Mouse (Mus musculus) spleen, postnatal 14 days (tissue): ENCODE data around the gene Lrrc28.
"Not testable (repeated sequence)": the region's sequence is repeated elsewhere in the genome, so short reads cannot be mapped to it uniquely, and the experiment has no call there.

ENCODE experiments used
- DNase-seq, 2 experiments: peaks; one replicate each; pipeline ENCODE4 v3.0.0; 2021 to 2022; ENCODE audit warnings: low spot score in 2 of 2

Gene Lrrc28

DNA sequence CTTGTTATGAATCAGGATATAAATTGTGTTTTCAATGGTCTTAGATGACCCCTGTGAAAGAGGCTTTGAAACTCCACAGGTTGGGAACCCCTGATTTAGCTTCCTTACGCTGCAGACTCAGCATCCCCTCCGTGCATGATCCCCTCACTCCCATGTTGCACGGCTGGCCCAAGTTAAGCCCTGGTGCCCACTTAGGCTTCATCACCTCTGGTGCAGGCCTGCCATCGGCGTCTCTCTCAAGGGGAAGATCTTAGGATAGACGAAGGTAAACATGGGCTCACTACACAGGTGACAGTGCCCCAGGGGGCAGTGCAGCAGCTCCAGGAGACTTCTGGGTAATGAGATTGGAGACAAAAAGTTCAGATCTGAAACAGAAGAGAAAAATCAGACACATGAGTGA is 115.7 kb downstream of the Lrrc28 start:
- DNase-seq, result no peak

DNA sequence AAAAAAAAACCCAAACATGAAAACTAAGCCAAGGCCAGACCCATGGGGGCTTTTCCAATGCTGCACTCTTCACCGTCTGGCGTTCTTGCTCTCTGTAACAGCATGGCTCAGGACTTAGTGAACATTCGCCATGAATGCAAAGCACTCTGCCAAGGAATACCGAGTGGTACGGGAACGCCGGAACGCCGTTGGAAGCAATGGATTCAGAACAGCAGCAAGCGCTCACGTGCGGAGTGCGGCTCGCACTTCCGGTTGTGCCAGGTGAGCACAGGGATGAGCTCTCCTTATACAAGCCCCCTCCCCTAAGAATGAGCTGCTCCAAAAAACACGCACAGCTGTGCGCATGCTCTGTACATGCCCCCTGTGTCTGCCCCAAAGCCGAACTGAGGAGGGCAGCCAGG is 116.2 kb downstream of the Lrrc28 start:
- no peak for DNase-seq

DNA sequence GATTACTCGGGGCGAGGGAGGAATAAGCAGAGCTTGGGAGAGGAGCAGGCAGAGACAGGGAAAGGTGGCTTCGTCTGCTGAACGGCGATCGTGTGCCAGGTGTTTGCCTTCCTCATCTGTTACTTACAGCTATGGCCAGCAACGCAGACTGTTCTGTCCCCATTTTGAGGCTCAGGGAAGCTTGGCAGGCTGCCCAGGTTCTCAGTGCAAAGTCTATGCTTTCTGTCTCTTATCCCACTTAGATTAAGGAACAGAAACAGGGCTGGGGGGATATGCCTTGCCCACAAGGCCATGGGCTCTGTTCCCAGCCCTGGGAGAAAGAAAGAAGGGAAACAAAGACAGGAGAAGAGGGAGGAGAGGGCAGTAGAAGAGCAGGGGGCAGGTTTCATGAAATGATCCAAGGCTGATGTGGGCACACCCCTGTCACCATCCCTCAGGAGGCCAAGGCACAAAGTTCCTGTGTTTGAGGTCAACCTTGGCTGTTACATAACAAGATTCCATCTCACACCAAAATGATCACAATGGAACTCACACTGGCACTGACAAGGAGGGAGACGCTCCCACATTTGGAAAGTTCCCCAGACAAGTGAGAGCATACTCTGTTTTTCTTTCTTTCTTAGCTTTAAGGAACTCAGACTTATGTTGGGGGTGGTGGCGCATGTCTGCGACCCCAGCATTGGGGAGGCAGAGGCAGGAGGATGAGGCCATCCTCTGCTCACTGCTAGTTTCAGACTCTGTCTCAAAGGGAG is 116.8 kb downstream of the Lrrc28 start:
- no peak for DNase-seq

DNA sequence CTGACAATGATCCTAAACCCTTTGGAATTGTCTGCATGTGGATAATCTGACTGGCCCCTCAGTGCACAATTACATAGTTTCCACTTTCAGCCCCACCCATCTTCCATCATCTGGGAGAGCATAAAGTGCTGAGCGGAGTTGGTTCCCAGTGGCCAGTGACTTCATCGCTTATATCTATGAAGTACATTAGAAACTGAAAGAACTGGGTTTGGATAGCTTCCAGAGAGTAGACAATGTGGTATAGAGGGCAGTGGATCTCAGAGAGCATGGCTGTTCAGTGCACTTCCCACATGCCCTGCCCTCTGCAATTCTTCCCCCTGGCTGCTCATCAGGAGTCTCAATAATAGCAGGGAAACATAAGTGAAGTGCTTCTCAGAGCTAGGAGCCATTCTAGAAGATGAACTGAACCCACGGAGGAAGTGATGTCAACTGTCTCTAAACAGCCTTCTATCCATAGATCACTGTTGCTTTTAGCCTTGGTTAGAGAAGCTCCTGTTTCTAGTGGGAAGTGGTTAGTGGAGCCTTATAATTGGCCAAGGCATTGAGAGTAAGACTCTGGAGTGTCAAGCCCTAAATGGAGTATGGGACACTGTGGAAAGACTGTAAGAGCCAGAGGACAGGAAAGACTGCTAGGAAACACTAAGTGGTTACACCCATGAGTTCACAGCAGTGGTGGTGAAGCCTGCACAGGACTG is 119.0 kb downstream of the Lrrc28 start:
- DNase-seq, result no peak

DNA sequence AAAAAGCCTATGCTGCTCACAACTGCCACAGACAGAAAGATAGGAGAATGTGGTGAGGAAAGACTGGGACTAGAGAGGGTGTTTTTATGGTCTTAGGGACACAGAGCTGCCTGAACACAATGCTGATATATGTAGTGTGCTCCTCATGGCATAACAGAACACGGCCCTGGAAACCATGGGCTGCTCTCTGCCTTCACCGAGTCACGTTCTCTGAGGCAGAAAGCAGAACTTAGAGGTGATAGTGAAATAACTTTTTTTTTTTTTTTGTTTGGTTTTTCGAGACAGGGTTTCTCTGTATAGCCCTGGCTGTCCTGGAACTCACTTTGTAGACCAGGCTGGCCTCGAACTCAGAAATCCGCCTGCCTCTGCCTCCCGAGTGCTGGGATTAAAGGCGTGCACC is 121.0 kb downstream of the Lrrc28 start:
- DNase-seq, result not testable (repeated sequence)

DNA sequence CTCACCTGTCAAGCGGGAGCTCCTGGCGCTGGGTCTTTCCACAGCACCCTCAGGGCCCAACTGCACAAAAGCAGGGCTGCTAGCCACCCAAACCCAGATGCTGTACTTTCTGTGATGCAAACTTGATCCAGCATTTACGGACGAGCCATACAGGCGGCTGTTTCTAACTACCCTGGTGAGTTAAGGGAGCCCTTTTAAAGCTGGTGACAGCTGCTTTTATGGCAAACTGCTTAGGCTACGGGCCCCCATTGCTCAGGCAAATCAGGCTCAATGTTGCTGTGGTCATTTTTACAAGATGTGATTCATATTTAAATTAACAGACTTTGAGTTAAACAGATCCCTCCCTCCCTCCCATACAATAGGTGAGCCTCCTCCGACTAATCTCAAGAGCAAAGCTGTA is 121.7 kb downstream of the Lrrc28 start:
- no peak for DNase-seq

DNA sequence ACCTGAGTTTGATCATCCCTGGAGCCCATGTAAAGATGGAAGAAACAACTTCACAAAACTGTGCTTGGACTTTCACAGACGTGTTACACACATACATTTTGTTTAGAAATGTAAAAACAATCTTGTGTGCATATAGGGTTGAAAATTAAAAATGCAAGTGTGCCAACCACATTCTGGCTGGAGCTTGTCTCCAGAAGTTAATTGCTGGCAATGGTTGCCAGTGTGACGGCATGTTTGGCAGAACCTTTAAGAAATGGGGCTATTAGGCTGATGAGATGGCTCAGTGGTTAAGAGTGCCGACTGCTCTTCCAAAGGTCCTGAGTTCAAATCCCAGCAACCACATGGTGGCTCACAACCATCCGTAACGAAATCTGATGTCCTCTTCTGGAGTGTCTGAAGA is 123.3 kb downstream of the Lrrc28 start:
- not testable (repeated sequence) for DNase-seq

DNA sequence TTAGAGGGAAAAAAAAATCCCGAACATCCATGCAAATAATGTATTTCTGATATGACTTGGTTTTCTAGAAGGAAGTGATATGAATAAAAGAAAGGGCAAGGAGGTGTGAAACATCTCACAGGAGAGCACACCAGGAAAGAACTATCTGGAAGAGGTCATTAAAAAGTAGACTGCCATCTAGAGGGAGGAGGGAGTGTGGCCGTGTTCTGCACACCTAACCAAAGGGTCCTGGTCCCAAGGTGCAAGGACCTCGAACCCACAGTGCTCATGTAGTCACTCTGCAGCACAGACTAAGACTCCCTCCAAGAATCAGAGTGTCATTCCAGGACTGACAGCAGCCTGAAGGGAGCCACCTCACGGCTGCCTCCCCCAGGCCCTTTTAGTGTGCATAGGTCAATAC is 124.1 kb downstream of the Lrrc28 start:
- DNase-seq, result no peak

DNA sequence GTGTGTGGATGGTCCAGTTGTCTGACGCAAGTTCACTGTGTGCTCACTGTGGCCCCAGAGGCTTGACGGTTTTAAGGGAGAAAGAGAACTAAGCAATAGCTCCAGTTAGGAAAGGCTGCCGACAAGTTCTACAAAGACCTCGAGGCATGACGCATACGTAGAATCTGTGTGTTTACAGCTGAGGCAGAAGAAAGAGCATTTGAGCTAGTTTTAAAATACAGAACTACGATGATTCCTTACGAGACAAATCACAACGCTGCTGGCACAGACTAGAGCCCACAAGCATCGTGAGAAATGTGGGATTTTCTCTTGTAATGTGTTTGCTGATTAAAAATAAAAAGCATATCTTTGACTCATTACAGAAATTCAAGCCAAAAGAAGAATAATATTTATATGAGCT is 125.1 kb downstream of the Lrrc28 start:
- DNase-seq, result no peak

DNA sequence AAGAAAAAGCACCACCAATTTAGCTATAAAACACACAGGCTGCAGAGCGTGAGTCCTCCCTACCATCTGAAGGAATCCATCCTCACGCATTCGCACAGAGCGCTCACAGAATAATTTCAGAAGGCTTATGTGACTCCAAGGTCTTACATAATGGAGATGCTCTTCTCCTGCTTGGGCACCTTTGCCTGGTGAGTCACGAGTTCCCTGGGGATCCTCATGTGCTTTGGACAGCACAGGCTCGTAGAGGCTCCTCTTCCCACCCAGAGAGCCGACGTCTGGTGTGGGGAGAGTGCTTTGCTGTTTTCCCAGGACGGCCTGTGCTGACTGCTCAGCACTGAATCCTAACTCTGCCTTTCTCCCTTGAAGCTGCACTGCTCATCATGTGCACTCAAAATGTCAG is 129.4 kb downstream of the Lrrc28 start:
- no peak for DNase-seq

DNA sequence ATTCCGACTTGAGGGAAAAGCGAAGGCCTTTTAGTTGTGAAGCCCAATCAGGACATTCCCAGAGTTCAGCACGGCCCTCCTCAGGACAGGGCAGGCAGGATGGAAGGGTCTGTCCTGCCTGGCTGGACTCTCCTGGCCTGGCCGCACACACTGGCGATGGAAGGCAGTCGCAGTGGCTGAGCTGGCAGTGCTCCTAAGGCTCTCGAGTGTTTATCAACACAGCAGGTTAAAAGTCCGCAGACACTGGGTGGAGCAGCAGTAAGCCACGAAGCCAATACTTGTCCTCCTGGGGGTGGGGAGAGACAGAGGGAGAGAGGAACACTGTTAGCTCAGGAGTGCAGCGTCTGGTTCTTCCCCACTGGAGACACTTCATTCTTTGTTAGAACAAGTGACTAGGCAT is 130.2 kb downstream of the Lrrc28 start:
- no peak for DNase-seq

DNA sequence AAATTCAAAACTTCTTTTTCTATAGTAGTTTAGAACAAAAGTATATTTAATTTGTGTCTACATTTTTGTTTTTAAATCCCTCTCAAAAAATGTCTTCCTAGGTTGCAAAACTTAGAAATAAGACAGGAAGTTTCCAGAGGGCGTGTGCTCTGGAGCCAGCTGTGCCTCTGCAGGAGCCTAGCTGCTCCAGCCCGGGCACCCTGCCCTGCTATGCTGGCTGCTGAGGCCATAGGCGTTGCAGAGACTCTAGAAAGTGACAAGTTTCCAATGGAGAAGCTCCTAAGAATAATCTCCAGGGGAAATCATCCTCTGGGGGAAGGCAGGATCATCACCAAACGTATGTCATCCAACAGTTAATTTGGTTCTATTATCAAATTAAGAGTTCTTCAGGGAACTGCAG is 130.7 kb downstream of the Lrrc28 start:
- DNase-seq, result no peak

DNA sequence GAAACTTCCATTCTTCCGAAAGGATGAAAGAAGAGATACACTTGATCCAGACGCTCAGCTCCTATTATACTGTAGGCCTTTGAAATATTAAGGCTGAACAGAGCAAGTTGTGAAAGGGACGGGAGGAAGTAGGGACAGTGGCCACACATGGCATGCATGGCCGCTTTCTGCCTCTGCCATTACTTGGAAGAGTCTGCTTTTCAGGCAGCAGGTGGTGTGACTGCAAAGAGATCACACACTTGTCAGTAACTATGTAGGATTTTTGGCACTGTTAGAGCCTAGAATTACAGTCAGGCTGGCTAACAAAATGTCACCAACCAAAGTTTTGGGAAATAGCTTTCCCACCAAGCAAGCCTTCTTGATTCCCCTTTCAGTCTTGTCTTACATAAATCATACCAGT is 131.4 kb downstream of the Lrrc28 start:
- DNase-seq, result no peak

DNA sequence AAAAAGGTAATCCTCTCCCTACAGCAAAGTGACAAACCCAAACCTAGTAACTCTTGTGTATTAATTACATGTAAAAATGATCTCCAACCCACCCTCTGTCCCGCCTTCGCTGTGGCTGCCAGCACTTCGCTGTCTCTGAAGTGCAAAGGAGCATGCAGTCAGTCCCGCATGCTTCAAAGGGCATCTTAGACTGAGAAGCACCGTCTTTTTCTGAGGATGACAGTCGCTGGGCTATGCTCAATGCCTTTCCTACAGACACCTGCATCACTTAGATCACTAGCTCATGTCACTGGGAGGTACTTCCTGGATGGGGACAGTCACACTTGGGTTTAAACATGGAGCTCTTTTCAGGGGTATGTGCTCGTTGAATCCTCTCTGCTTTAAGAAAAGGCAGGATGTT is 133.5 kb downstream of the Lrrc28 start:
- no peak for DNase-seq

DNA sequence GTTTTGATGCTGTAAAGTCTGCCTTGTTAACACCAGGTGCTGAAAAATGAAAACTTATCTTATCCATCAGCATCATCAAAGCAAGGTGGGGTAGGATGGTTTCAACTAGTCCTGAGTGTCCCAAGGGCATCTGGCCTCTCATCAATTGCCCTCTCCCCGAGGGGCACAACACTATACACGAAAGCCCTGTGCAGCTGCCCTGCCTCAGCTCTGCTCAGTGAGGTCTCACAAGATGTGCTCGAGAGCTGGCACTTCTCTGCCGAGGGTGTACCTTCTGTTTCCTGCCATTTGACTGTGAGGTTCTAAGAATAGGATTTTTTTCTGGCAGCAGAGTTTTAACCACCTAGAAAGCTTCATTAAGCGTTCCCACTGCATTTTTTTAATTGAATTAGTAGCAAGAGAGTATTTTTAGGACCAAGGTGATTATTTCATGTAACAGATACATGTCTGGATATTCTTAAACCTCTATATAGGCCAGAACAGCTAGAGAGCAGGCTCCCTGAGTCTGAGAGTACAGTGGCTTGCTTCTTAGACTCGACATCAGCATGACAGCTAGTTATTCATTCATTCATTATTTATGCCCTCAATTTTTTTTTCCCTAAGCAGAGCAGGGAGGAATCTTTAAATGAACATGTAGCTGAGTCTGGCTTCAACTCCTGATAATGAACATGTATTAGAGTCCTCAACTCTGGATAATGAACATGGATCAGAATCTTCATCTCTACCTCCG is 141.6 kb downstream of the Lrrc28 start:
- no peak for DNase-seq

DNA sequence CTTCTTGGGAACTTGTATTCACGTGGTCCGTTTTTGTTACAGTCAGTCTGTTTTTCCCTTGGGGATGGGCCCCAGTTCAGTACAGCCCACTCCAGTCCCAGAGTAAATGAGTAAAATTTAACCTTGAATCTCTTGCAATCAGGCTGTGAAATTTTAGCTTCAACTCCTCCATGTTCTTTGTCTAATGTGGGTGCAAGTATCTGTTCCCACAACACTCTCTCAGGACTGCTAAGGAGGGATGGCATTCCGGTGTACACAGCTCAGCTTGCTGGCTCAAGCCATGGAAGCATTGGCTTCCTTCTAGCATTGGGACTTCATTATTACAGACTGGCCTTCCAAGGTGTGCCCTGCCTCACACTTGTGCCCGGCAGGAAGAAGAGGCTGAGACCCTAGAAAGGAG is 142.4 kb downstream of the Lrrc28 start:
- DNase-seq, result no peak

DNA sequence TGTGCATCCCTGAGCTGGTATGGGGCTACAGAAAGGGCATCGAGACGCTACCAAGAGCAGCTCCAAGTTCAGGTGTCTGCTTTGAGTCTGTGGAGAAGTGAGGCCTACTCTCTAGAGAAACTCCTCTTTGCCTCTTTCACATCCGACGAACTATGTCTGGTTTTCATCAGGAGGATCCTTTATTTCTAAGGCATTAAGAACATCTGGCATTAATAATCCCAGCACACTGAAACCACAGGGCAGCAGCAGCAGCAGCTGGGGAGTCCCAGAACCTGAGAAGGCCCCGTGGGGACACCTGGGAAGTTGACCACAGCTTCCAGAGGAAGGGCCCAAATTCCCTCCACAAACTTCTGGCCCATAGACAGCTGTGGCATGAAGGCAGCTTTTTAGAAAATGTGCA is 144.2 kb downstream of the Lrrc28 start:
- no peak for DNase-seq

DNA sequence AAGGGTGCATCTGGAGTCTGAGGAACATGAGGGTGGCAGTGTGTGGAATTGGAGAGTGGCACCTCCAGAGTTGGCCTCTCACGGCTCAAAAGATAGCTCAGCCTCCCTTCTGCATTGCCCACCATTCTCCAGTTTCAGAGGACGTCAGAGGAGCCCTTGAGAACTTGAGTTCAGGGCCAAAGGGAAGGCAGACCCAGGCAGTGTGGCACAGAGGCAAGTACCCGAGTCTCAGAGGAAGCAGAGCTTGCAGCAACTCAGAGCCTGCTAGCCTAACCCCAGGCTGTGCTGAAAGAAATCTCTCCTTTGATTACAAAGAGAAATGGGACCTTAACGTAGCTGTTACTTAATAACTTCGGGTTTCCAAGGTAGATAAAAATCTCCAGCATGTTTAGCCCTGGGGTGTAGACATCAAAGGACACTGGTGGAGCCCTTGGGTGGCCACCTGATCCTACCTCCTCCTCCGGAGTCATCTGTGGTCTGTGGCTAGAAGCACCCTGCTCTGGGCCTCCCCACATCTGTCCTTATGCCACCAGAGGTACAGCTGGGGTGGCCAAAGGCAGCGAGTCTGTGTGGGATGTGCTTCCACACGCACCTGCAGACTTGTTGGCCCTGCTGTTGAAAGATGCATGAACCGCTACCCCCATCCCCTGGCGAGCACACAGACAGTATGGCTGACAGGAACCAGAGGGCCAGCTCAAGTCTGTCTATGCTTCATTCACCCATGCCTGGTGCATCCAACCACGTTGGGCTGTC is 144.8 kb downstream of the Lrrc28 start:
- DNase-seq, result no peak

DNA sequence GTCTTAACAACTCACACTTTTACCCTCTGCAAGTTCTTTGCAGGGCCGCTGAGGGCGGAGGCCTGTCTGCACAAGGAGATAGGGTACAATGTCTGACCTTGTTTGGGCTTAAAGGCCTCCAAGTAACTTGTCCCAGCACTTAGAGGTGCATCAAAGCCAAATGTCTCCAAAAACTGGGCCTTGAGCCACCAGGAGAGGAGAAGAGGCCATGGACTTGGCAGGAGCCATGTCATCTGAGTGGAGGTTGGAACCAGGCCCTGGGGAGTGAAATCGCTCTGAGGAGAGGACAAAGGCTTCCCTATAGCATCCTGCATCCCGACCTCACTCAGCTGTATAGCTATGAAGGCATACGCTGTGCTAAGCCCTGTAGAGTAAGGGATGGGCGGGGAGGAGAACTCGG is 145.6 kb downstream of the Lrrc28 start:
- no peak for DNase-seq

DNA sequence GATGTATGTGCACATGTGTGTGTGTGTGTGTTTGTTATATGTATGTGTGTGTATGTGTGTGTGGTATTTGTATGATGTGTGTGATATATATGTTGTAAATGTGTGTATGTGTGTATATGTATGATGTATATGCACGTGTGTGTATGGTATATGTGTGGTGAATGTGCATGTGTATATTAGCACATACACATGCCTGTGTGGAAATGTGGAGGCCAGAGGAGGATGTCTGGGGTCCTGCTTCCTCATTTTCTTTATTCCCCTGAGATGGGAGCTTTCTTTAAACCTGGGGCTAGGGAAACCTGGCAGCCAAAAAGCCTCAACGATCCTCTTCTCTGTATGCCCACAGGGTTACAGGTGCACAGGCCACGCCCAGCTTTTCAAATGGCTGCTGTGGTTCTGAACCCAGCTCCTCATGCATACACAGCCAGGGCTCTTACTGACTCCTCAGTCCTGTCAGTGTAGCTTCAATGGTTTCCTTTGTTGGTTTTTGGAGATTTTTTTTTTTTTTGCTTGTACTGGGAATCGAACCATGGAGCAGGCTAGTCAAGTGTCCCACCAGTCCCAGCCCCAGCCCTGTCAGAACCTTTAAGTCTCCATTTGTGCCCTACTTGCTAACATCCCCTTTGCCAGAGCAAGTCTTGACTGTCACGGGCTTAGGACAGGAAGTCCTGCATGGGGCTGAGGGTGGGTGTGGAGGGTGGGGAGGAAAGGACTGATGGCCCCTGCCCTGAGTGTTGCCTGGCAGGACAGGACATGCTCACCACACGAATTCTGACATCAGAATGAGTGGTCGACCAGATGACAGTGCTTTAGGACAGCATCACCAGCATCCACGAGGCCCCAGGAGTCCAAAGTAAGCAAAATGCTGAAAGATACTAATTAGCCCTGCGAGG is 151.0 kb downstream of the Lrrc28 start:
- DNase-seq, result no peak

DNA sequence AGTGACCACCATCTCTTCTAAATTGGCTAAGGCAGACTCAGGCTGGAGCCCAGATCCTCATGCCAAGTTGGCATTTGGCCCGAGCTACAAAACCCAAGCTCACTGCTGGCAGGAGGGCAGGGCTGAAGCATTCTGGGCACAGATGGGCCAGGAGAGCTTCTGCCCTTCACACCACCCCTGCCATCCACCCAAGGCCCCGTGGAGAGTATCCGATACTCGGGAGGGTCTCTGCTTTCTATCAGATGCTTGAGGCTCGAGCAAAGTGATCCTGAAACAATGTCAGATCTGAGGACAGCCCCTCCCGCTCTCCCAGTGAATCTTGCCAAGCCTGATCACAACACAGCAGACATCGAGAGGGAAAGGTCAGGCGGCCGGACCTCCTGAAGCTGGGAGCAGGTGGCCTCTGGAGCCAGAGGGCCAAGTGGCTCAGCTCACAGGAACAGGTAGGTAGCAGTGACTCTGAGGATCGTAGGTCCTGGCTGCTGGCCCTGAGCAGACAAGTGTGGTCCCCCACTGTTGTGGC is 157.1 kb downstream of the Lrrc28 start:
- no peak for DNase-seq
